Comparison of ENCODE assay signal across 14 mouse cellular contexts in the genomic region with DNA sequence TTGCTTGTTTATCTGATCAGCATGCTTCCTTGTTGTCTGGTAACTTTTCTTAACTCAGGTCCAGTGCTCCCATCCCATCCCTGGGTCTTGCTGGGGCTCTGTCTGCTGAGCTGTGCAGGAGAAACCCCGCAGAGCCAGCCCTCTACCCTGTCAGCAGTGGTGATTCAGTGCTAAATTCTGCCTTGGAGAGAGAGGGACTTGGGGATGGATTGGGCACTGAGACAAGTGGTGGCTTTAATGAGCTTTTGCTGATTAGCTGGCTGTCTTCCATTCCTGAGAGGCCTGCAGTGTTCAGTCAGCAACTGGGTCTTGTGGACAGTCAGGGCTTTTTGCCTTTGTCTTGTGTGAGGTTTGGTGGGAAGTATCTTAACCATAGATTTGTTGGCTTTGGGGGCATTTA.
DNase-seq lines count a peak whose midpoint lies in the region; ATAC-seq and TF ChIP-seq lines count a peak whose summit lies in the region.
"Had no signal": no experiment of that assay in that cellular context is flagged by ENCODE, and none has a peak within 500 bp of the region (broad histone marks: within the 10 kb centered on the region; RNA-seq: fewer than 3 reads in every experiment).

No protein-coding gene starts in this region.

- no peak for TF ChIP-seq CTCF in stomach, postnatal 0 days (IDR thresholded peaks at IDR 0.05; ENCODE audit: low read depth)

- peaks cover 7% of the 10 kb centered on the region for H3K9me3 ChIP-seq in neural tube, embryonic 13.5 days
- no peaks in the 10 kb centered on the region for H3K9me3 ChIP-seq in stomach, postnatal 0 days (ENCODE audit: control insufficient read depth, low read length)
- no peaks in the 10 kb centered on the region for H3K9me3 ChIP-seq in intestine, embryonic 15.5 days
- H3K9me3 ChIP-seq: limb, embryonic 10.5 days had no signal

- no peak overlapping the region for H3K4me3 ChIP-seq in neural tube, embryonic 13.5 days
- no peak overlapping the region for H3K4me3 ChIP-seq in stomach, postnatal 0 days (ENCODE audit: low read depth, low read length)
- no peak overlapping the region for H3K4me3 ChIP-seq in intestine, embryonic 15.5 days (replicated peaks)
- H3K4me3 ChIP-seq: erythroblast, embryonic 14.5 days; heart, embryonic 10.5 days; limb, embryonic 10.5 days had no signal

- peaks cover 39% of the 10 kb centered on the region for H3K36me3 ChIP-seq in neural tube, embryonic 13.5 days
- no peaks in the 10 kb centered on the region for H3K36me3 ChIP-seq in stomach, postnatal 0 days (ENCODE audit: control insufficient read depth, insufficient read depth, low read length)
- H3K36me3 ChIP-seq in intestine, embryonic 15.5 days: no peaks in the 10 kb centered on the region
- H3K36me3 ChIP-seq: G1E; heart, embryonic 10.5 days; limb, embryonic 10.5 days had no signal

- intact Hi-C loops in heart, postnatal 10 days (cut with DNase I): no loop called here

- H3K9ac ChIP-seq in neural tube, embryonic 13.5 days: no peak overlapping the region
- no peak overlapping the region for H3K9ac ChIP-seq in stomach, postnatal 0 days (ENCODE audit: low read length)
- H3K9ac ChIP-seq in intestine, embryonic 15.5 days: no peak overlapping the region

- peaks cover 16% of the 10 kb centered on the region for H3K4me1 ChIP-seq in neural tube, embryonic 13.5 days (replicated peaks)
- H3K4me1 ChIP-seq in stomach, postnatal 0 days (replicated peaks; ENCODE audit: control insufficient read depth, insufficient read depth): no peaks in the 10 kb centered on the region
- H3K4me1 ChIP-seq in intestine, embryonic 15.5 days (replicated peaks): no peaks in the 10 kb centered on the region
- H3K4me1 ChIP-seq: limb, embryonic 10.5 days had no signal

- peak; percentile 59 for ATAC-seq in neural tube, embryonic 13.5 days (ENCODE audit: low read depth)
- no peak for ATAC-seq in stomach, postnatal 0 days (ENCODE audit: low FRiP score, low TSS enrichment)
- ATAC-seq in intestine, embryonic 15.5 days: no peak
- ATAC-seq: activated CD4-positive, CD25-positive, alpha-beta regulatory T cell, adult 4 months had no signal

- H3K27ac ChIP-seq in neural tube, embryonic 13.5 days (replicated peaks): 0 out of 2 replicates have a peak overlapping the region, but pooled peaks have one; percentile 23
- H3K27ac ChIP-seq in stomach, postnatal 0 days (replicated peaks): no peak overlapping the region
- H3K27ac ChIP-seq in intestine, embryonic 15.5 days: no peak overlapping the region
- H3K27ac ChIP-seq: heart, embryonic 10.5 days; limb, embryonic 10.5 days; macrophage had no signal

- no peak overlapping the region for H3K4me2 ChIP-seq in neural tube, embryonic 13.5 days
- H3K4me2 ChIP-seq in stomach, postnatal 0 days (replicated peaks; ENCODE audit: low read depth): no peak overlapping the region
- H3K4me2 ChIP-seq in intestine, embryonic 15.5 days (replicated peaks): no peak overlapping the region

- peak; percentile 43 to 48 for DNase-seq in heart, postnatal 10 days
- no peak for DNase-seq in heart, adult 9 months (ENCODE audit: low spot score in 2 of 2)
- DNase-seq in neural tube, embryonic 10.5 days (ENCODE audit: extremely low spot score, low spot score): no peak
- peak; percentile 88 for DNase-seq in cerebellum, postnatal 10 days
- DNase-seq in stomach, postnatal 0 days (ENCODE audit: low spot score): no peak
- DNase-seq: embryo, embryonic 11 days had no signal

- no peak for TF ChIP-seq EP300 in stomach, postnatal 0 days (optimal IDR thresholded peaks at IDR 0.05)

- WGBS in neural tube, embryonic 13.5 days: 67% methylated on average over 1 of the region's 1 CpGs
- WGBS in stomach, postnatal 0 days: 65% methylated on average over 1 of the region's 1 CpGs
- 72% methylated on average over 1 of the region's 1 CpGs for WGBS in intestine, embryonic 15.5 days

- no peaks in the 10 kb centered on the region for H3K27me3 ChIP-seq in neural tube, embryonic 13.5 days
- no peaks in the 10 kb centered on the region for H3K27me3 ChIP-seq in stomach, postnatal 0 days (ENCODE audit: control insufficient read depth, insufficient read depth, low read length)
- no peaks in the 10 kb centered on the region for H3K27me3 ChIP-seq in intestine, embryonic 15.5 days (replicated peaks)

Comparison
In these comparisons a context has a peak if more than half of its experiments do, and no peak if none do; other contexts are left out.
1. DNase-seq: peak in heart, postnatal 10 days (2 of 2) and cerebellum, postnatal 10 days (2 of 2); none in heart, adult 9 months (0 of 2), neural tube, embryonic 10.5 days (single experiment) and stomach, postnatal 0 days (single experiment).